In the genomic region with DNA sequence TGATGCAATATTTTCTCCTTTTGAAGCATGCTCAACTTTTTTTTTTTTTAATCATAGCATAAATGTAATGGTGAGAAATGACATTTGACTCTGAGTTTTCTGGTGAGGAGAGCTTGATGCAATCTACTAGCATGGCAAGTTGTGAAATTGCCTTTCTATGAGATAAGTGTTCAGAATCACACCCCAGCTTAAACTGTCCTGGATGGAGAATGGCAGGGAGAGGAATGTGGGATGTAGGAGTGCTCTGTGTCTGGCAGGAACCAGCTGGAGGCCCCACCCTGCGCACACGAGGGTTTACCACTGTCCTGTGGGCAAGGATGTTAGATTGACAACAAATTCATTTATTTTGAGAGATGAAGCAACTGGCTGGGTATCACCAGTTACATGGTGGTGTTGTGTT, we compare ENCODE assay signal across 31 mouse cellular contexts.
DNase-seq lines count a peak whose midpoint lies in the region; ATAC-seq and TF ChIP-seq lines count a peak whose summit lies in the region.
"Had no signal": no experiment of that assay in that cellular context is flagged by ENCODE, and none has a peak within 500 bp of the region (broad histone marks: within the 10 kb centered on the region; RNA-seq: fewer than 3 reads in every experiment).

No protein-coding gene starts in this region.

- 0 out of 2 replicates have a peak, but pooled peaks have one; percentile 20 for TF ChIP-seq EP300 in ES-Bruce4 (IDR thresholded peaks at IDR 0.05; ENCODE audit: insufficient read depth, low read depth, low read length)

- 50% methylated on average over 2 of the region's 2 CpGs for WGBS in lung, embryonic 15.5 days

- no peak for DNase-seq in frontal cortex, postnatal 10 days (ENCODE audit: low spot score in 2 of 2)
- no peak for DNase-seq in lung, postnatal 25 days (ENCODE audit: low spot score)
- DNase-seq in urinary bladder, postnatal 36 days (ENCODE audit: low spot score in 2 of 2) = no peak
- DNase-seq: adrenal gland, adult 2 months; B cell, adult 2 months; cerebellum, adult 11-12 months; cerebellum, postnatal 10 days; heart, postnatal 4 days; kidney, adult 9 months; kidney, postnatal 14 days; liver; lung, postnatal 14 days; right cerebral cortex, adult 18-20 months; thymus, adult 2 months; thymus, postnatal 4 days had no signal

- H3K36me3 ChIP-seq in lung, embryonic 15.5 days = no peaks in the 10 kb centered on the region
- 0 out of 2 replicates have a peak, but pooled peaks cover 2% of the 10 kb centered on the region for H3K36me3 ChIP-seq in ES-Bruce4 (ENCODE audit: control insufficient read depth, insufficient read depth, low read length, poor library complexity, severe bottlenecking)
- H3K36me3 ChIP-seq: embryonic facial prominence, embryonic 15.5 days; forebrain, embryonic 10.5 days; limb, embryonic 10.5 days; liver, embryonic 15.5 days; midbrain, embryonic 15.5 days; stomach, embryonic 15.5 days had no signal

- no peak overlapping the region for H3K9ac ChIP-seq in lung, embryonic 15.5 days
- peak overlapping the region; percentile 85 for H3K9ac ChIP-seq in ES-Bruce4 (ENCODE audit: low read depth, poor library complexity, severe bottlenecking)
- H3K9ac ChIP-seq: embryonic facial prominence, embryonic 15.5 days; hindbrain, embryonic 14.5 days; liver, embryonic 15.5 days; midbrain, embryonic 15.5 days; neural tube, embryonic 13.5 days; stomach, embryonic 15.5 days had no signal

- no peak for TF ChIP-seq CTCF in ES-Bruce4 (IDR thresholded peaks at IDR 0.05; ENCODE audit: low read depth, low read length)
- TF ChIP-seq CTCF in embryonic fibroblast, embryonic 13.5 days (IDR thresholded peaks at IDR 0.05; ENCODE audit: borderline replicate concordance, insufficient read depth, low read length) = no peak

- H3K27ac ChIP-seq in lung, embryonic 15.5 days = no peak overlapping the region
- H3K27ac ChIP-seq in ES-Bruce4 (ENCODE audit: insufficient read depth, low read length) = peak overlapping the region; percentile 84
- peak overlapping the region; percentile 28 for H3K27ac ChIP-seq in embryonic fibroblast, embryonic 13.5 days (ENCODE audit: insufficient read depth, low read length)
- H3K27ac ChIP-seq: embryonic facial prominence, embryonic 15.5 days; forebrain, embryonic 10.5 days; hindbrain, embryonic 14.5 days; limb, embryonic 10.5 days; liver, embryonic 15.5 days; midbrain, embryonic 15.5 days; neural tube, embryonic 13.5 days; stomach, embryonic 15.5 days had no signal

- no peak overlapping the region for H3K4me3 ChIP-seq in lung, embryonic 15.5 days
- H3K4me3 ChIP-seq in ES-Bruce4 (ENCODE audit: low read depth, low read length) = no peak overlapping the region
- H3K4me3 ChIP-seq in embryonic fibroblast, embryonic 13.5 days (ENCODE audit: insufficient read depth, low read length) = no peak overlapping the region
- H3K4me3 ChIP-seq: embryonic facial prominence, embryonic 15.5 days; forebrain, embryonic 10.5 days; limb, embryonic 10.5 days; liver, embryonic 15.5 days; megakaryocyte, embryonic 14.5 days; midbrain, embryonic 15.5 days; neural tube, embryonic 13.5 days; stomach, embryonic 15.5 days had no signal

- 0 out of 2 replicates have a peak, but pooled peaks have one; percentile 18 for ATAC-seq in frontal cortex, adult (ENCODE audit: low TSS enrichment)
- 0 out of 2 replicates have a peak, but pooled peaks have one; percentile 27 for ATAC-seq in lung, embryonic 15.5 days (ENCODE audit: borderline replicate concordance, extremely low read depth, low FRiP score, low TSS enrichment)
- ATAC-seq in erythroid progenitor cell, adult 5-6 weeks (replicated peaks; ENCODE audit: low FRiP score, poor library complexity, severe bottlenecking) = no peak
- ATAC-seq: inflammation-experienced regulatory T-cells, adult 6 months; midbrain, embryonic 15.5 days had no signal

- H3K9me3 ChIP-seq in lung, embryonic 15.5 days = no peaks in the 10 kb centered on the region
- no peaks in the 10 kb centered on the region for H3K9me3 ChIP-seq in ES-Bruce4 (replicated peaks; ENCODE audit: control insufficient read depth, insufficient read depth, low read length, poor library complexity, severe bottlenecking)
- H3K9me3 ChIP-seq: embryonic facial prominence, embryonic 15.5 days; forebrain, embryonic 10.5 days; limb, embryonic 10.5 days; liver, embryonic 15.5 days; megakaryocyte, embryonic 14.5 days; midbrain, embryonic 15.5 days; neural tube, embryonic 13.5 days; stomach, embryonic 15.5 days had no signal

- H3K27me3 ChIP-seq in lung, embryonic 15.5 days = no peaks in the 10 kb centered on the region
- no peaks in the 10 kb centered on the region for H3K27me3 ChIP-seq in ES-Bruce4 (ENCODE audit: control insufficient read depth, insufficient read depth, low read length, poor library complexity, severe bottlenecking)
- H3K27me3 ChIP-seq: CH12.LX; embryonic facial prominence, embryonic 15.5 days; liver, embryonic 15.5 days; megakaryocyte, embryonic 14.5 days; midbrain, embryonic 15.5 days; neural tube, embryonic 13.5 days; stomach, embryonic 15.5 days had no signal

- no peaks in the 10 kb centered on the region for H3K4me1 ChIP-seq in lung, embryonic 15.5 days
- peaks cover 8% of the 10 kb centered on the region for H3K4me1 ChIP-seq in ES-Bruce4 (ENCODE audit: control insufficient read depth, insufficient read depth, low read length)
- peaks cover 17% of the 10 kb centered on the region for H3K4me1 ChIP-seq in embryonic fibroblast, embryonic 13.5 days (ENCODE audit: control insufficient read depth, insufficient read depth, low read length)
- H3K4me1 ChIP-seq: megakaryocyte, embryonic 14.5 days had no signal

- TF ChIP-seq POLR2A in ES-Bruce4 (IDR thresholded peaks at IDR 0.05; ENCODE audit: insufficient read depth, low read length) = no peak
- no peak for TF ChIP-seq POLR2A in embryonic fibroblast, embryonic 13.5 days (IDR thresholded peaks at IDR 0.05; ENCODE audit: low read depth, low read length)

- no peak overlapping the region for H3K4me2 ChIP-seq in lung, embryonic 15.5 days
- H3K4me2 ChIP-seq: embryonic facial prominence, embryonic 15.5 days; hindbrain, embryonic 14.5 days; liver, embryonic 15.5 days; midbrain, embryonic 15.5 days; neural tube, embryonic 13.5 days; stomach, embryonic 15.5 days had no signal
